Mouse (Mus musculus): ENCODE data around the gene Aurka. TPM values are rescaled to one million over a fixed set of nuclear protein-coding genes. Genes with fewer than 3 reads are reported as not detected.
A peak's percentile ranks its signal among the peaks of the same experiment; 100 is the strongest.

Gene Aurka
- polyA plus RNA-seq, 1 experiment from 2014 or later, result 155 TPM

GRCm38 (mm10) chr2:172381898-172382297, 11.6 kb upstream of the Aurka start:
- Histone ChIP-seq H3K4me3 (replicated peaks) (no peak overlapping the region), H3K4me2 (no peak overlapping the region), H3K9ac (replicated peaks) (no peak overlapping the region), H3K27ac (no peak overlapping the region), H3K27me3 (no peaks in the 10 kb centered on the region), H3K36me3 (peaks cover 65% of the 10 kb centered on the region), H3K4me1 (replicated peaks) (no peaks in the 10 kb centered on the region), H3K9me3 (no peaks in the 10 kb centered on the region)
- ATAC-seq (ENCODE audit: insufficient number of reproducible peaks, insufficient read depth, low FRiP score, low TSS enrichment, low read depth), result no peak
- 90% methylated on average over 12 of the region's 12 CpGs for WGBS

- Histone ChIP-seq H3K9me3 (no peaks in the 10 kb centered on the region), H3K27me3 (no peaks in the 10 kb centered on the region), H3K4me3 (replicated peaks) (no peak overlapping the region), H3K27ac (no peak overlapping the region), H3K36me3 (peaks cover 70% of the 10 kb centered on the region), H3K4me1 (replicated peaks) (no peaks in the 10 kb centered on the region), H3K4me2 (no peak overlapping the region), H3K9ac (replicated peaks) (no peak overlapping the region)
- ATAC-seq (ENCODE audit: insufficient number of reproducible peaks, insufficient read depth, low FRiP score, low TSS enrichment, low read depth), result no peak
- WGBS, result 92% methylated on average over 11 of the region's 11 CpGs
Measured at GRCm38 (mm10) chr2:172381341-172381740, 11.0 kb upstream of the Aurka start.

GRCm38 (mm10) chr2:172380513-172380912, 10.2 kb upstream of the Aurka start:
- no peak overlapping the region for H3K9ac ChIP-seq (replicated peaks)
- no peaks in the 10 kb centered on the region for H3K4me1 ChIP-seq (replicated peaks)
- no peak overlapping the region for H3K4me3 ChIP-seq (replicated peaks)
- no peaks in the 10 kb centered on the region for H3K9me3 ChIP-seq
- H3K27me3 ChIP-seq, result no peaks in the 10 kb centered on the region
- ATAC-seq (ENCODE audit: insufficient number of reproducible peaks, insufficient read depth, low FRiP score, low TSS enrichment, low read depth), result no peak
- no peak overlapping the region for H3K27ac ChIP-seq
- H3K36me3 ChIP-seq, result peaks cover 78% of the 10 kb centered on the region
- 97% methylated on average over 17 of the region's 17 CpGs for WGBS
- H3K4me2 ChIP-seq, result no peak overlapping the region

GRCm38 (mm10) chr2:172378332-172378731, 8.0 kb upstream of the Aurka start:
- 76% methylated on average over 7 of the region's 7 CpGs for WGBS
- Histone ChIP-seq H3K4me3 (replicated peaks) (no peak overlapping the region), H3K9me3 (no peaks in the 10 kb centered on the region)

GRCm38 (mm10) chr2:172376999-172377515, 6.7 kb upstream of the Aurka start:
- no peak overlapping the region for H3K27ac ChIP-seq
- no peak overlapping the region for H3K4me2 ChIP-seq
- H3K4me3 ChIP-seq (replicated peaks), result no peak overlapping the region
- H3K27me3 ChIP-seq, result no peaks in the 10 kb centered on the region
- ATAC-seq (ENCODE audit: insufficient number of reproducible peaks, insufficient read depth, low FRiP score, low TSS enrichment, low read depth), result no peak
- H3K9me3 ChIP-seq, result no peaks in the 10 kb centered on the region
- peaks cover 2% of the 10 kb centered on the region; the same call in 1 of the 2 replicates for H3K4me1 ChIP-seq (replicated peaks)
- no peak overlapping the region for H3K9ac ChIP-seq (replicated peaks)
- WGBS, result 67% methylated on average over 5 of the region's 5 CpGs
- H3K36me3 ChIP-seq, result peaks cover 96% of the 10 kb centered on the region

More at GRCm38 (mm10) chr2:172378332-172378731, 8.0 kb upstream of the Aurka start:
- no peak overlapping the region for H3K9ac ChIP-seq (replicated peaks)
- no peaks in the 10 kb centered on the region for H3K4me1 ChIP-seq (replicated peaks)
- H3K27ac ChIP-seq, result no peak overlapping the region
- H3K36me3 ChIP-seq, result peaks cover 99% of the 10 kb centered on the region
- no peak overlapping the region for H3K4me2 ChIP-seq
- no peak for ATAC-seq (ENCODE audit: insufficient number of reproducible peaks, insufficient read depth, low FRiP score, low TSS enrichment, low read depth)
- no peaks in the 10 kb centered on the region for H3K27me3 ChIP-seq

GRCm38 (mm10) chr2:172376551-172376950, 6.2 kb upstream of the Aurka start:
- no peaks in the 10 kb centered on the region for H3K27me3 ChIP-seq
- no peaks in the 10 kb centered on the region for H3K9me3 ChIP-seq
- H3K27ac ChIP-seq, result no peak overlapping the region
- H3K36me3 ChIP-seq, result peaks cover 91% of the 10 kb centered on the region
- no peak overlapping the region for H3K4me3 ChIP-seq (replicated peaks)
- ATAC-seq (ENCODE audit: insufficient number of reproducible peaks, insufficient read depth, low FRiP score, low TSS enrichment, low read depth), result no peak
- no peak overlapping the region for H3K4me2 ChIP-seq
- peaks cover 7% of the 10 kb centered on the region; the same call in 1 of the 2 replicates for H3K4me1 ChIP-seq (replicated peaks)
- 94% methylated on average over 4 of the region's 4 CpGs for WGBS
- no peak overlapping the region for H3K9ac ChIP-seq (replicated peaks)

GRCm38 (mm10) chr2:172371258-172371657, 923 bp upstream of the Aurka start:
- Histone ChIP-seq H3K4me3 (replicated peaks) (peak overlapping the region; percentile 91), H3K27ac (peak overlapping the region; percentile 87), H3K9ac (replicated peaks) (peak overlapping the region; percentile 91), H3K36me3 (peaks cover 60% of the 10 kb centered on the region), H3K4me1 (replicated peaks) (peaks cover 30% of the 10 kb centered on the region), H3K27me3 (no peaks in the 10 kb centered on the region), H3K9me3 (no peaks in the 10 kb centered on the region), H3K4me2 (peak overlapping the region; percentile 73)
- ATAC-seq (ENCODE audit: insufficient number of reproducible peaks, insufficient read depth, low FRiP score, low TSS enrichment, low read depth), result no peak
- WGBS, result under 1% methylated on average over 11 of the region's 11 CpGs

- Histone ChIP-seq H3K4me2 (no peak overlapping the region), H3K4me1 (replicated peaks) (peaks cover 5% of the 10 kb centered on the region), H3K36me3 (peaks cover 99% of the 10 kb centered on the region), H3K4me3 (replicated peaks) (no peak overlapping the region), H3K27me3 (no peaks in the 10 kb centered on the region), H3K9me3 (no peaks in the 10 kb centered on the region), H3K27ac (no peak overlapping the region), H3K9ac (replicated peaks) (no peak overlapping the region)
- ATAC-seq (ENCODE audit: insufficient number of reproducible peaks, insufficient read depth, low FRiP score, low TSS enrichment, low read depth), result no peak
- 91% methylated on average over 7 of the region's 7 CpGs for WGBS
Measured at GRCm38 (mm10) chr2:172363176-172363575, 7.2 kb downstream of the Aurka start.

GRCm38 (mm10) chr2:172355833-172356232, 14.5 kb downstream of the Aurka start:
- H3K27me3 ChIP-seq, result no peaks in the 10 kb centered on the region
- WGBS, result 90% methylated on average over 5 of the region's 5 CpGs
- no peaks in the 10 kb centered on the region for H3K9me3 ChIP-seq
- no peaks in the 10 kb centered on the region for H3K4me1 ChIP-seq (replicated peaks)
- H3K9ac ChIP-seq (replicated peaks), result no peak overlapping the region
- no peak for ATAC-seq (ENCODE audit: insufficient number of reproducible peaks, insufficient read depth, low FRiP score, low TSS enrichment, low read depth)
- H3K4me3 ChIP-seq (replicated peaks), result no peak overlapping the region
- no peak overlapping the region for H3K27ac ChIP-seq
- no peak overlapping the region for H3K4me2 ChIP-seq
- peaks cover 71% of the 10 kb centered on the region for H3K36me3 ChIP-seq

- H3K36me3 ChIP-seq, result peaks cover 60% of the 10 kb centered on the region
- H3K27me3 ChIP-seq, result no peaks in the 10 kb centered on the region
- ATAC-seq (ENCODE audit: insufficient number of reproducible peaks, insufficient read depth, low FRiP score, low TSS enrichment, low read depth), result no peak
- H3K4me2 ChIP-seq, result no peak overlapping the region
- 77% methylated on average over 9 of the region's 9 CpGs for WGBS
- no peak overlapping the region for H3K4me3 ChIP-seq (replicated peaks)
- H3K4me1 ChIP-seq (replicated peaks), result no peaks in the 10 kb centered on the region
- no peaks in the 10 kb centered on the region for H3K9me3 ChIP-seq
- no peak overlapping the region for H3K9ac ChIP-seq (replicated peaks)
- no peak overlapping the region for H3K27ac ChIP-seq
Measured at GRCm38 (mm10) chr2:172354761-172355160, 15.6 kb downstream of the Aurka start.

GRCm38 (mm10) chr2:172353218-172353617, 17.1 kb downstream of the Aurka start:
- Histone ChIP-seq H3K4me1 (replicated peaks) (no peaks in the 10 kb centered on the region), H3K36me3 (peaks cover 45% of the 10 kb centered on the region), H3K4me3 (replicated peaks) (no peak overlapping the region), H3K27me3 (no peaks in the 10 kb centered on the region), H3K4me2 (no peak overlapping the region), H3K27ac (no peak overlapping the region), H3K9me3 (no peaks in the 10 kb centered on the region), H3K9ac (replicated peaks) (no peak overlapping the region)
- WGBS, result 77% methylated on average over 9 of the region's 9 CpGs
- ATAC-seq (ENCODE audit: insufficient number of reproducible peaks, insufficient read depth, low FRiP score, low TSS enrichment, low read depth), result no peak

GRCm38 (mm10) chr2:172350773-172351172, 19.6 kb downstream of the Aurka start:
- peaks cover 3% of the 10 kb centered on the region; the same call in 1 of the 2 replicates for H3K4me1 ChIP-seq (replicated peaks)
- no peak overlapping the region for H3K9ac ChIP-seq (replicated peaks)
- ATAC-seq (ENCODE audit: insufficient number of reproducible peaks, insufficient read depth, low FRiP score, low TSS enrichment, low read depth), result no peak
- H3K27me3 ChIP-seq, result 0 out of 2 replicates have a peak, but pooled peaks cover 7% of the 10 kb centered on the region
- 57% methylated on average over 8 of the region's 8 CpGs for WGBS
- no peaks in the 10 kb centered on the region for H3K9me3 ChIP-seq
- H3K4me3 ChIP-seq (replicated peaks), result no peak overlapping the region
- H3K27ac ChIP-seq, result no peak overlapping the region
- no peak overlapping the region for H3K4me2 ChIP-seq
- peaks cover 20% of the 10 kb centered on the region for H3K36me3 ChIP-seq

All from limb, embryonic 12.5 days (tissue).